Mouse (Mus musculus) lung, postnatal 0 days (tissue): ENCODE measurements around the gene Ech1. TPM values are rescaled to one million over a fixed set of nuclear protein-coding genes. Genes with fewer than 3 reads are reported as not detected.
A peak's percentile ranks its signal among the peaks of the same experiment; 100 is the strongest.

Experiments
- ATAC-seq: fragments of 200-750 bp; cut with Nextera tagmentation; 2 replicates; pipeline ENCODE4 v1.8.0; 2017; ENCODE audit warnings: moderate library complexity
- DNase-seq: peaks from one replicate; pipeline ENCODE4 v3.0.0-alpha.2; 2016; ENCODE audit warnings: low spot score
- H3K27ac ChIP-seq: fragments of 300-500 bp; sonication (generic); 2 replicates; pipeline ENCODE4 v1.5.1; 2014; ENCODE audit warnings: antibody characterized with exemption, mild to moderate bottlenecking, low read length, mixed read lengths
- H3K27me3 ChIP-seq: fragments of 300-500 bp; sonication (generic); replicated peaks from 2 replicates; pipeline ENCODE4 v1.6.1; 2014; ENCODE audit warnings: low read length, mixed read lengths; ENCODE audit not compliant: insufficient read depth
- H3K36me3 ChIP-seq: fragments of 300-500 bp; sonication (generic); 2 replicates; pipeline ENCODE4 v1.6.1; 2014; ENCODE audit warnings: low read length, mixed read lengths; ENCODE audit not compliant: insufficient read depth
- H3K4me1 ChIP-seq: fragments of 300-500 bp; sonication (generic); 2 replicates; pipeline ENCODE4 v1.6.1; 2014; ENCODE audit warnings: antibody characterized with exemption, low read depth, low read length, mixed read lengths; ENCODE audit not compliant: insufficient read depth
- H3K4me2 ChIP-seq: fragments of 300-500 bp; sonication (generic); replicated peaks from 2 replicates; pipeline ENCODE4 v1.6.1; 2014; ENCODE audit warnings: low read depth, mild to moderate bottlenecking, low read length, moderate library complexity, mixed read lengths
- H3K4me3 ChIP-seq: fragments of 300-500 bp; sonication (generic); 2 replicates; pipeline ENCODE4 v1.5.1; 2014; ENCODE audit warnings: low read depth, low read length
- H3K9ac ChIP-seq: fragments of 300-500 bp; sonication (generic); replicated peaks from 2 replicates; pipeline ENCODE4 v1.6.1; 2014; ENCODE audit warnings: low read depth, mild to moderate bottlenecking
- H3K9me3 ChIP-seq: fragments of 300-500 bp; sonication (generic); 2 replicates; pipeline ENCODE4 v1.6.1; 2016; ENCODE audit warnings: low read length, mixed read lengths
- CTCF ChIP-seq: IDR thresholded peaks from 2 replicates; pipeline ENCODE4 v1.5.1; 2016; ENCODE audit warnings: antibody characterized with exemption, mild to moderate bottlenecking
- EP300 ChIP-seq: IDR thresholded peaks from 2 replicates; pipeline ENCODE4 v1.6.1; 2016; ENCODE audit warnings: antibody characterized with exemption, mild to moderate bottlenecking, control low read depth
- WGBS: fragments of 180-500 bp; shearing (Covaris S2); extraction: QIAGEN DNeasy Blood & Tissue Kit; methylation state at CpG from one replicate; pipeline ENCODE4 v1.1.7; 2014; 5-methylcytosine and 5-hydroxymethylcytosine counted together
- polyA plus RNA-seq: library from polyadenylated mRNA; unstranded; fragments of >200 nt; fragmentation: Nextera tagmentation; extraction: Ambion mirVana; gene quantifications from 2 replicates; pipeline ENCODE4 v1.2.1, GENCODE M21; 2015

Gene Ech1
- polyA plus RNA-seq, 1 experiment from 2014 or later = 308 TPM

- ATAC-seq (no peak), DNase-seq (no peak)
- Histone ChIP-seq H3K9ac (no peak overlapping the region), H3K36me3 (peaks cover 73% of the 10 kb centered on the region), H3K27ac (no peak overlapping the region), H3K4me1 (peaks cover 16% of the 10 kb centered on the region; the same call in 1 of the 2 replicates), H3K4me3 (no peak overlapping the region), H3K27me3 (no peaks in the 10 kb centered on the region), H3K9me3 (no peaks in the 10 kb centered on the region), H3K4me2 (no peak overlapping the region)
- no peak for TF ChIP-seq CTCF
- no peak for TF ChIP-seq EP300
- 90% methylated on average over 10 of the region's 10 CpGs for WGBS
Observed at GRCm38 (mm10) chr7:28816920-28817319, 8.1 kb upstream of the Ech1 start.

DNA sequence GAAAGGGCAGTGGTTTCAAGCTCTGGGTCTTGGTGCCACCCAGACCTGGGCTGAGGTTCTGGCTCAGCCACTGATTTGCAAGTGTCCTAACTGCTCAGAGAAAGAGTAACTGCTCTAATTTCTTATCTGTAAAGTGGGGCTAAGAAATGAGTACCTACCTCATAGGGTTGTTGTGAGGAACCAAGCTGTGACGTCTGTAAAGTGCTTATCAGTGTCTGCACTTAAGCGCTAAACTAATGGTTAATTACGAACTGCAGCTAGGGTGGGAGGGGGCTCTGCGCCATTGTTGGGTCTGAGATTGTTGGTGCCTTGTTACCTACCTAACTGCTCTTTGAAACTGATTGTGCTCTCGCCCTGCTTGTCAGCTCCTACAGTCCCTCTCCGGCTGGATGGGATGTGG is 7.5 kb upstream of the Ech1 start:
- no peak for TF ChIP-seq CTCF
- TF ChIP-seq EP300 = no peak
- Histone ChIP-seq H3K36me3 (peaks cover 78% of the 10 kb centered on the region), H3K9me3 (no peaks in the 10 kb centered on the region), H3K9ac (no peak overlapping the region), H3K27me3 (no peaks in the 10 kb centered on the region), H3K27ac (no peak overlapping the region), H3K4me1 (peaks cover 13% of the 10 kb centered on the region; the same call in 1 of the 2 replicates), H3K4me3 (no peak overlapping the region), H3K4me2 (no peak overlapping the region)
- 67% methylated on average over 6 of the region's 6 CpGs for WGBS
- DNase-seq = no peak
- no peak for ATAC-seq

DNA sequence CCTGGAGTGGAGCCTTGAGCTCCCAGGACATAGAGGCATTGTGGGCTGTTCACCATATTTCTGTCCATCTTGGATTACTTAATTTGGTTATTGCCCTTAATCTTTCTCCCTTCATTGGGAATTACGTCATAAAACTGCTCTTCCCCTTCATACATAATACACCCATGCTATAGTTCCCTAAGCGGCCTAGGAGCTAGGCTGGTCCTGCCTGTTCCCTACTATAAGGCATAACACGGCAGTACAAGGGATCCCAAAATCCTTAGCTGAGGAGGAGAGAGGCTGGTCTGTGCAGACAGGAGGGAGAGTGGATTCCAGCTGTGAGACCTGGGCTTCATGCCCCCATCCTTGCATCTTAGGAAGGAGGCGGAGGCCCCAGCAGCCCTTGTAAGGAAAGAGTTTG is 7.1 kb upstream of the Ech1 start:
- TF ChIP-seq CTCF = no peak
- TF ChIP-seq EP300 = no peak
- no peak overlapping the region for H3K9ac ChIP-seq
- H3K4me3 ChIP-seq = no peak overlapping the region
- DNase-seq (no peak), ATAC-seq (no peak)
- peaks cover 10% of the 10 kb centered on the region; the same call in 1 of the 2 replicates for H3K4me1 ChIP-seq
- H3K9me3 ChIP-seq = no peaks in the 10 kb centered on the region
- no peak overlapping the region for H3K4me2 ChIP-seq
- 83% methylated on average over 4 of the region's 4 CpGs for WGBS
- no peaks in the 10 kb centered on the region for H3K27me3 ChIP-seq
- no peak overlapping the region for H3K27ac ChIP-seq
- peaks cover 78% of the 10 kb centered on the region for H3K36me3 ChIP-seq

DNA sequence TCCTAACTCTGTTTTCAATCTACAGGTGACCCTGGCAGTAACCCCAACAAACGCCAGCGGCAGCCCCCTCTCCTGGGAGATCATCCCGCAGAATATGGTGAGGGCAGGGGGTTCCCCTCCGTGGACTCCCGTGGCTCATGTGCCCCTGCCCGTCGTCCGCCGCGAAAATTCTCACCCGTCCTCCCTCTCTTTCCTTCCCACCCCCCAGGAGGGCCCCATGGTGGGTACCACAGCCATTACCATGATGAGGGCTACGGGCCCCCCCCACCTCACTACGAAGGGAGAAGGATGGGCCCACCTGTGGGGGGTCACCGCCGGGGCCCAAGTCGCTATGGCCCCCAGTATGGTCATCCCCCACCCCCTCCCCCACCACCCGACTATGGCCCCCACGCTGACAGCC is 6.6 kb upstream of the Ech1 start:
- Histone ChIP-seq H3K4me2 (no peak overlapping the region), H3K4me3 (no peak overlapping the region), H3K27ac (no peak overlapping the region), H3K4me1 (peaks cover 10% of the 10 kb centered on the region), H3K27me3 (no peaks in the 10 kb centered on the region), H3K36me3 (peaks cover 73% of the 10 kb centered on the region), H3K9ac (no peak overlapping the region), H3K9me3 (no peaks in the 10 kb centered on the region)
- 81% methylated on average over 18 of the region's 18 CpGs for WGBS
- TF ChIP-seq EP300 (no peak), CTCF (no peak)
- no peak for ATAC-seq
- DNase-seq = no peak

DNA sequence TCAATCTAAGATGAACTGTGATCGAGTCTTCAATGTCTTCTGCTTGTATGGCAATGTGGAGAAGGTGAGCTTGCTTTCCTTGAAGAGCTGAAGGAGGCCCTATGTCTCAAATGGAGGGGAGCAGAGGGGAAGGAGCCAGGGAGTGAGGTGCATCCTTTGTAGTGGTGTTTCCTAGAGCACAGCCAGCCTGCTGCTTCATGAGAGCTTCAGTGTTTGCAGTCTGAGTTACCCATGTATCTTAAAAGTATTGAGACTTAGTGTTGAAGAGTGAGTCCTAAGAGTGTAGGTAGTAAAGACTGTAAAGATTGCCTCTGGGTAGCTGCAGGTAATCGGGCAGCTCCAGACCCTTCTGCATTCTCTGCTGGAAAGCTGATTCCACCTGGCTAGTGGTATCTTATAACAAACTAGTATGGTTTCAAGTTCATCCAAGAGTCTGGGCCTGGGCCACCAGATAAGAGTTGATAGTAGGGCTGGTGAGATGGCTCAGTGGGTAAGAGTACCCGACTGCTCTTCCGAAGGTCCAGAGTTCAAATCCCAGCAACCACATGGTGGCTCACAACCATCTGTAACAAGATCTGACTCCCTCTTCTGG is 6.1 kb upstream of the Ech1 start:
- Histone ChIP-seq H3K36me3 (peaks cover 70% of the 10 kb centered on the region), H3K4me3 (no peak overlapping the region), H3K27me3 (no peaks in the 10 kb centered on the region), H3K9me3 (no peaks in the 10 kb centered on the region), H3K4me1 (peaks cover 9% of the 10 kb centered on the region), H3K4me2 (no peak overlapping the region), H3K27ac (no peak overlapping the region), H3K9ac (no peak overlapping the region)
- ATAC-seq = no peak
- WGBS = 75% methylated on average over 4 of the region's 4 CpGs
- no peak for DNase-seq
- TF ChIP-seq EP300 (no peak), CTCF (no peak)

DNA sequence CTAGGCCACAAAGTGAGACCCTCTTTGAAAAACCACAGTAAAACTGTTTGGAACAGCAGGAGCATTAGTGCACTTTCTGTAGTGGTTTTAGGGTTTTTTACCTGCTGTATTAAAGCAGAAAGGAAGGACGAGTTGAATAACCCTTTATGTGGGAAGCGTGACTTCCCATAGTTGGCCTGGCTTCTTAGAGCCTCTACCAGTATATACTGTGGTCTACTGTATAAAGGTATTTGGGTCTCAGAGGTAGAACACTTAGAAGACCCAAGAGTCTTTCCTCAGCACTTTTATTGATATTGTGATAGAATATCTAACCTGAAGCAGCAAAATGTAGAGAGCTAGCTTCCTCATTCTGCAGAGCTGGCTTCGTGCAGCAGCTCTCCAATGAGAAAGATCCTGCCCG is 5.4 kb upstream of the Ech1 start:
- no peak overlapping the region for H3K4me3 ChIP-seq
- H3K9me3 ChIP-seq = no peaks in the 10 kb centered on the region
- DNase-seq (no peak), ATAC-seq (no peak)
- 68% methylated on average over 4 of the region's 4 CpGs for WGBS
- H3K4me2 ChIP-seq = no peak overlapping the region
- H3K9ac ChIP-seq = no peak overlapping the region
- H3K27me3 ChIP-seq = no peaks in the 10 kb centered on the region
- H3K4me1 ChIP-seq = peaks cover 8% of the 10 kb centered on the region
- TF ChIP-seq EP300 (no peak), CTCF (no peak)
- peaks cover 65% of the 10 kb centered on the region for H3K36me3 ChIP-seq
- H3K27ac ChIP-seq = peak overlapping the region; percentile 38; the same call in 1 of the 2 replicates
